8 mouse cellular contexts compared by ENCODE assay signal in genomic region chr9:124423552-124424291, GRCm38 (mm10). TPM values are rescaled to one million over a fixed set of nuclear protein-coding genes. Genes with fewer than 3 reads are reported as not detected.
DNase-seq lines count a peak whose midpoint lies in the region; ATAC-seq lines count a peak whose summit lies in the region.

No protein-coding gene starts in this region.

- H3K27me3 ChIP-seq in hindbrain, embryonic 13.5 days = peaks cover 6% of the 10 kb centered on the region; the same call in 1 of the 2 replicates

- peak; percentile 96 for DNase-seq in NIH3T3 (ENCODE audit: low read depth)
- DNase-seq in cerebellum, adult 9-11 months = peak; percentile 99
- peak; percentile 96 to 97 for DNase-seq in frontal cortex, postnatal 14 days (ENCODE audit: low spot score in 2 of 2)
- peak; percentile 94 to 100 for DNase-seq in layer of hippocampus, postnatal 25 days (ENCODE audit: extremely low spot score in 1 of 2, low spot score in 1 of 2)
- DNase-seq in lung, postnatal 25 days (ENCODE audit: low spot score) = peak; percentile 99
- peak; percentile 99 for DNase-seq in retina, postnatal 1 day
- DNase-seq in urinary bladder, adult 18-20 months (ENCODE audit: low spot score in 2 of 2) = peak; percentile 95

- H3K36me3 ChIP-seq in hindbrain, embryonic 13.5 days = no peaks in the 10 kb centered on the region

- no peaks in the 10 kb centered on the region; the same call in 1 of the 2 replicates for H3K4me1 ChIP-seq in hindbrain, embryonic 13.5 days (replicated peaks)

- peak; percentile 80 for ATAC-seq in hindbrain, embryonic 13.5 days (ENCODE audit: low FRiP score)

- H3K9me3 ChIP-seq in hindbrain, embryonic 13.5 days = no peaks in the 10 kb centered on the region

- under 1% methylated on average over 74 of the region's 74 CpGs for WGBS in hindbrain, embryonic 13.5 days

- H3K4me2 ChIP-seq in hindbrain, embryonic 13.5 days = peak overlapping the region; percentile 61

- H3K4me3 ChIP-seq in hindbrain, embryonic 13.5 days = peak overlapping the region; percentile 68

- H3K9ac ChIP-seq in hindbrain, embryonic 13.5 days = peak overlapping the region; percentile 83

- peak overlapping the region; percentile 98 for H3K27ac ChIP-seq in hindbrain, embryonic 13.5 days

RNA-seq across cellular contexts. Expression of gene Ppp2r3d, which starts 53.0 kb away (rescaled TPM):
- polyA plus RNA-seq in hindbrain, embryonic 13.5 days (2015; fragmentation: Nextera tagmentation; extraction: Ambion mirVana) = 154 and 166 TPM in 2 replicates
- total RNA-seq in layer of hippocampus, postnatal 25 days (2021) = 100 to 1,000 TPM in 1 of 2 experiments, 10 to 100 TPM in 1; 85.5 to 103 TPM

Comparison
In these comparisons a context has a peak if more than half of its experiments do, and no peak if none do; other contexts are left out.
1. Peak in every context shown above with its lines: DNase-seq, ATAC-seq, H3K4me3 ChIP-seq and H3K27ac ChIP-seq.